Mouse (Mus musculus): ENCODE results near the gene Plekhg6. TPM values are rescaled to one million over a fixed set of nuclear protein-coding genes. Genes with fewer than 3 reads are reported as not detected.
A peak's percentile ranks its signal among the peaks of the same experiment; 100 is the strongest.

Gene Plekhg6
- polyA plus RNA-seq, 1 experiment from 2014 or later: 0.49 TPM

DNA sequence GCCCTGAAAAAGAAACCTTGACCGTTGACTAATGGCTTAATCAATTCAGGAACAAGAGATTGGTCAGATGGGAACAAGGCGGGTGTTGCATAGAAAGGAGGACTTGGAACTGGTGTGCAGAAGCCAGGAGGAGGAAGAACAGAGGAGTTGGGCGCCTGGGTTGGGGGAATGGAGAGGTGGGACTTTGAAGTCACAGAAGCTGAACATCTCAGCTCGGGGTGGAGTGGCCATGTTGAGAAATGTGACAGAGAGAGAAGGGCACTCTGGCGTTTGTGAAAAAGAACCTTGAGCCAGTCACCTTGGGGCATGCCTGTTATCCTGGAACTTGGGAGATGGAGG, 28.6 kb downstream of the Plekhg6 start:
- WGBS: 52% methylated on average over 5 of the region's 5 CpGs
- Histone ChIP-seq H3K9me3 (ENCODE audit: control insufficient read depth, low read length) (no peaks in the 10 kb centered on the region), H3K27ac (ENCODE audit: low read length) (peak overlapping the region; percentile 45; the same call in 1 of the 2 replicates)

DNA sequence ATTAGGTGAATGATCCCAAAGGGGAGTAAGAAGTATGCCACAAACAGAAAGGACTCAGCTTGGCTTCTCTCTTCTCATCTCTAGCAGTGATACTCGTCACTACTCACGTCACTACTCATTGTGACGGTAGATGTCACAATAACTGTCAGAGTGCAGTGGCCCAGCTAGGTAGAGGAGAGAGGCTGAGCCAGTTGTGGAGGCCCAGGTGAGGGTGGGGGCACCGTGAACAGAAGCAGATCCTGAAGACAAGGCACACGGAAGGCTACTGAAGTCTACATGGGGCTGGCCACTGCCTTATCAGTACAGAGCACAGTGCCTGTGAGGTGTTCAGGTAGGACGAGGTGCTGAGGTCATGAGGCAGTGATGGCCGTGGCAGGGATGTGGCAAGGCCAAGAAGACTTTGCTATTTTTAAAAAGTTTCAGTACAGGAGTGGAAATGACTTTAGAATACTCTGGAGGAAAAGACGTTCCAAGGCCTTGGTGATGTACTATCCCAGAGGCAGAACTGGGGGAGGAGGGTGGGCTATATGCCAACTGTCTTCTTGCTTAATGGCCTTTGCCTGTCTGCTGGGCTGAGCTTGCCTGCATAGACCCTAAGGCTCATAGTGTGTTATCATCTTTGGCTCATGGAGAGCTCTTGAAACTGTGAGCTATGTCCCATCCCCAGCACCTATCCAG, 29.1 kb downstream of the Plekhg6 start:
- ATAC-seq (ENCODE audit: low read depth): no peak
- peak overlapping the region; percentile 79 for H3K4me3 ChIP-seq (ENCODE audit: low read length)

More for the DNA sequence above, 28.6 kb downstream of the Plekhg6 start:
- H3K36me3 ChIP-seq (ENCODE audit: control insufficient read depth, insufficient read depth, low read length): peaks cover under 1% of the 10 kb centered on the region
- H3K4me3 ChIP-seq (ENCODE audit: low read length): no peak overlapping the region
- ATAC-seq (ENCODE audit: low read depth): no peak
- H3K4me1 ChIP-seq (replicated peaks; ENCODE audit: control insufficient read depth, insufficient read depth, low read length): peaks cover 67% of the 10 kb centered on the region
- H3K27me3 ChIP-seq (ENCODE audit: control insufficient read depth, insufficient read depth, low read depth, low read length): no peaks in the 10 kb centered on the region
- H3K9ac ChIP-seq (ENCODE audit: low read length): peak overlapping the region; percentile 4
- H3K4me2 ChIP-seq (ENCODE audit: low read depth, low read length): peak overlapping the region; percentile 85

GRCm38 (mm10) chr6:125350995-125351324, 29.6 kb downstream of the Plekhg6 start:
- ATAC-seq (ENCODE audit: low read depth): no peak

More for the DNA sequence above, 29.1 kb downstream of the Plekhg6 start:
- H3K27me3 ChIP-seq (ENCODE audit: control insufficient read depth, insufficient read depth, low read depth, low read length): no peaks in the 10 kb centered on the region
- peak overlapping the region; percentile 4 for H3K9ac ChIP-seq (ENCODE audit: low read length)
- H3K4me2 ChIP-seq (ENCODE audit: low read depth, low read length): peak overlapping the region; percentile 85
- 40% methylated on average over 8 of the region's 8 CpGs for WGBS
- no peaks in the 10 kb centered on the region for H3K36me3 ChIP-seq (ENCODE audit: control insufficient read depth, insufficient read depth, low read length)
- H3K27ac ChIP-seq (ENCODE audit: low read length): no peak overlapping the region
- no peaks in the 10 kb centered on the region for H3K9me3 ChIP-seq (ENCODE audit: control insufficient read depth, low read length)
- peaks cover 67% of the 10 kb centered on the region for H3K4me1 ChIP-seq (replicated peaks; ENCODE audit: control insufficient read depth, insufficient read depth, low read length)

DNA sequence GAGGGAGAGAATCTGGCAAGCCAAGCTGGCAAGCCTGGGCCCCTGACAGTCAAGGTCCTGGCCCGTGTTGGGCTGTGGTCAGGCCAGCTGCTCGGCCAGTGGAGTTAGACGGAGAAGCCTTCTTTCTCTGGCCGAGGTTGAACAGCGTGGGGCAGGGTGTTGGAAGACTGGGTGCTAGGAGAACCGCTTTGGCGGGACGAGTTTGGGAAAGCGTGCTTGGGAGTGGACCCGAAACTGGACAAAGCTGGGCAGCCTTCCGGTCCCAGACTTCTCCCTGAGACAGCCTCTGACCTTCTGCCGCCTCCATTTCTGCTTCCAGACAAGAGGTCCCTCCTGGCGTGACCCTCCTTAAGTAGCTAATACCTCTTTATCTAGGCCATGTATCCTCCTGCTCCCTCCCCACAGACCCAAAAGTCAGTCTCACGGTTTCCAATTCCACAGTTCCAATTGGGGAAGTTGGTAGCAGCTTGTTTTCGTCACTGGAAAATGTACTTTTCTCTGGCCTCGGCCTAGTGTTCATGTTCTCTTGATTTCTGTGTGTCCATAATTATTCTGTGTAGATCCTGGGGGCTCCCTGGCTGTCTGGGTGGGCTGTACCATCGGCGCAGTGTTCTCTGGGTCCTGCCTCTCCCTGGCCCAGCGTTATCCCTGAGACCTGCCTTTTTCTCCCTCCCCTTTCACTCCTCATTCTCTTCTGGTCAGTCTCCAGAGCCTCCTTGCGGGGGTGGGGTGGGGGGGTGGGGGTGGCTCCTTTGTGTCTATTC, 30.2 kb downstream of the Plekhg6 start:
- Histone ChIP-seq H3K9ac (ENCODE audit: low read length) (peak overlapping the region; percentile 80), H3K4me1 (replicated peaks; ENCODE audit: control insufficient read depth, insufficient read depth, low read length) (peaks cover 59% of the 10 kb centered on the region), H3K4me3 (ENCODE audit: low read length) (peak overlapping the region; percentile 79), H3K27ac (ENCODE audit: low read length) (peak overlapping the region; percentile 96), H3K27me3 (ENCODE audit: control insufficient read depth, insufficient read depth, low read depth, low read length) (no peaks in the 10 kb centered on the region), H3K4me2 (ENCODE audit: low read depth, low read length) (peak overlapping the region; percentile 85), H3K36me3 (ENCODE audit: control insufficient read depth, insufficient read depth, low read length) (no peaks in the 10 kb centered on the region), H3K9me3 (ENCODE audit: control insufficient read depth, low read length) (no peaks in the 10 kb centered on the region)
- ATAC-seq (ENCODE audit: low read depth): peak; percentile 26; the same call in 1 of the 2 replicates
- 2% methylated on average over 20 of the region's 20 CpGs for WGBS

More at GRCm38 (mm10) chr6:125350995-125351324, 29.6 kb downstream of the Plekhg6 start:
- 66% methylated on average over 2 of the region's 2 CpGs for WGBS
- Histone ChIP-seq H3K4me3 (ENCODE audit: low read length) (peak overlapping the region; percentile 79), H3K27me3 (ENCODE audit: control insufficient read depth, insufficient read depth, low read depth, low read length) (no peaks in the 10 kb centered on the region), H3K9me3 (ENCODE audit: control insufficient read depth, low read length) (no peaks in the 10 kb centered on the region), H3K27ac (ENCODE audit: low read length) (no peak overlapping the region; the same call in 1 of the 2 replicates), H3K4me1 (replicated peaks; ENCODE audit: control insufficient read depth, insufficient read depth, low read length) (peaks cover 62% of the 10 kb centered on the region), H3K4me2 (ENCODE audit: low read depth, low read length) (peak overlapping the region; percentile 85), H3K36me3 (ENCODE audit: control insufficient read depth, insufficient read depth, low read length) (no peaks in the 10 kb centered on the region), H3K9ac (ENCODE audit: low read length) (peak overlapping the region; percentile 80)

DNA sequence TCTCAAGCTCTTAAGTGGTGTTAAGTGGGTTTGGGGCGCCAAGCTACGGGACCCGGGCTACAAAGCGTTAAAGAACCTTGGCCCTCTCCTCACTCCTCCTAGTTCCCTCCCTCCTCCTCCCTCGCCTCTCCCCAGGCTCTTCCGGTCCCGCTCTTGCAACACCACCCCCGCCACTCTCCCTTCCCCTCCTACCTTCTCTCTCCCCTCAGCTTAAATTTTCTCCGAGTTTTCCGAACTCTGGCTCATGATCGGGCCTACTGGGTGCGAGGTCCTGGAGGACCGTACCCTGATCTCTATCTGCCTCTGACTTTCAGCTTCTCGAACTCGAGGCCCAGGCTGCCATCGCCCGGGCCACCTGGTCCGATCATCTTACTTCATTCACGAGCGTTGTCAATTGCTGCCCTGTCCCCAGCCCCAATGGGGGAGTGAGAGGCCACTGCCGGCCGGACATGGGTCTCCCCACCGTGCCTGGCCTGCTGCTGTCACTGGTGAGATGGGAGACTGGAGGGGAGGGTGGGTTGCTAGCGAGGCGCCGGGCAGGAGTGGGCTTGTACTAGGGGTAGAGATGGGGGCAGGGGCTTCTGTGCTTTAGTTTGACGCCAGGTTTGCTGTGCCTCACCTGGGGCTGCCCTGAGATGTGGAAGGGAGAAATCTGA, 30.9 kb downstream of the Plekhg6 start:
- H3K4me2 ChIP-seq (ENCODE audit: low read depth, low read length): peak overlapping the region; percentile 85
- peak overlapping the region; percentile 80 for H3K9ac ChIP-seq (ENCODE audit: low read length)
- WGBS: 0% methylated on average over 27 of the region's 27 CpGs
- no peaks in the 10 kb centered on the region for H3K36me3 ChIP-seq (ENCODE audit: control insufficient read depth, insufficient read depth, low read length)
- H3K27ac ChIP-seq (ENCODE audit: low read length): peak overlapping the region; percentile 96
- ATAC-seq (ENCODE audit: low read depth): peak; percentile 92
- H3K4me3 ChIP-seq (ENCODE audit: low read length): peak overlapping the region; percentile 79
- peaks cover 57% of the 10 kb centered on the region for H3K4me1 ChIP-seq (replicated peaks; ENCODE audit: control insufficient read depth, insufficient read depth, low read length)
- H3K9me3 ChIP-seq (ENCODE audit: control insufficient read depth, low read length): no peaks in the 10 kb centered on the region
- H3K27me3 ChIP-seq (ENCODE audit: control insufficient read depth, insufficient read depth, low read depth, low read length): no peaks in the 10 kb centered on the region

DNA sequence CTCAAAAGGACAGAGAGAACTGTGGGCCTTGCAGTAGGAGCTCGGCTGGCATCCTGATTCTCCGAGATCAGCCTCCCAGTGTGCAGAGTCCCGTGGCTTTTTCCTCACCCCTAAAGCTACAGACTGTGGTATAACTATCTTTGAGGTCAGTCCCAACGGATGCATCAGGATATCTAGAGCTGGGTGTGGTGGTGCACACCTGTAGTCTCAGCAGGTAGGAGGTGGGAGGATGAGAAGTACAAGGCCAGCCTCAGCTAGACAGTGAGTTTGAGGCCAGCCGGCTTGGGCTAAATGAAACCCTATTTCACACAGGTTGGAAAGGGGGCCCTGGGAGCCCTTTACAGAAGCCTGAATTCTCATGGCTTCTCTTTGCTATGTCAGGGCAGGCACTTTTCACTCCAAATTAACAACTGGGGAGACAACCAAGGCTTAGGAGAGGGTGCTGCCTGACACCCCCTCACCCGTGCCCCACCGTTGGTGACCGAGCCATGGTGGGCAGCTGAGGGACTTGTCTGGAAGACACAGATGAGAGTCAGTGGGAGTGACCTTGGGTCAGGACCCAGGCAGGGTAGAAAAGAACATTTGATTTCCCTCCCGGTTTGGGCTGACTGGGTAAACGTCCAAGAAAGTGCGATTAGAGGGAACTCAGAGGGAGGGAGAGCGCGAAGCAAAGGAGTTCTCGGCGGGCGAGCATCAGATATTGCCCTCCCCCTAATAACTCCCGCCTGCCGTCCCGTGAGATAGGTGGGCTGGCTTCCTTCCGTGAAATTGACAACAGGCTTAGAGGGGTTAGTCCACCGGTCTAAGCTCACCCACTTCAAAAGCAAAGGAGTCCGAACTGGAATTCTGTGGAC, 31.6 kb downstream of the Plekhg6 start, which contains the start of gene Tnfrsf1a:
Tnfrsf1a (plus strand) TSS at position 642 of the 854 bp plus-strand sequence.
- Histone ChIP-seq H3K9ac (ENCODE audit: low read length) (peak within 1 kb of the TSS; percentile 80), H3K27ac (ENCODE audit: low read length) (peak within 1 kb of the TSS; percentile 96), H3K4me2 (ENCODE audit: low read depth, low read length) (peak within 1 kb of the TSS; percentile 85), H3K9me3 (ENCODE audit: control insufficient read depth, low read length) (no peaks in the 10 kb centered on the region), H3K27me3 (ENCODE audit: control insufficient read depth, insufficient read depth, low read depth, low read length) (no peaks in the 10 kb centered on the region), H3K4me1 (replicated peaks; ENCODE audit: control insufficient read depth, insufficient read depth, low read length) (peaks cover 54% of the 10 kb centered on the region), H3K4me3 (ENCODE audit: low read length) (peak within 1 kb of the TSS; percentile 79), H3K36me3 (ENCODE audit: control insufficient read depth, insufficient read depth, low read length) (no peaks in the 10 kb centered on the region)
- peak; percentile 55 for ATAC-seq (ENCODE audit: low read depth)
- 8% methylated on average over 22 of the region's 22 CpGs for WGBS

GRCm38 (mm10) chr6:125346029-125346428, 34.6 kb downstream of the Plekhg6 start:
- Histone ChIP-seq H3K27ac (ENCODE audit: low read length) (no peak overlapping the region), H3K4me3 (ENCODE audit: low read length) (no peak overlapping the region), H3K4me2 (ENCODE audit: low read depth, low read length) (no peak overlapping the region), H3K9me3 (ENCODE audit: control insufficient read depth, low read length) (no peaks in the 10 kb centered on the region), H3K27me3 (ENCODE audit: control insufficient read depth, insufficient read depth, low read depth, low read length) (no peaks in the 10 kb centered on the region), H3K9ac (ENCODE audit: low read length) (no peak overlapping the region), H3K36me3 (ENCODE audit: control insufficient read depth, insufficient read depth, low read length) (no peaks in the 10 kb centered on the region), H3K4me1 (replicated peaks; ENCODE audit: control insufficient read depth, insufficient read depth, low read length) (peaks cover 37% of the 10 kb centered on the region)
- 65% methylated on average over 2 of the region's 2 CpGs for WGBS
- no peak for ATAC-seq (ENCODE audit: low read depth)

- no peak overlapping the region for H3K9ac ChIP-seq (ENCODE audit: low read length)
- H3K4me3 ChIP-seq (ENCODE audit: low read length): no peak overlapping the region
- H3K4me1 ChIP-seq (replicated peaks; ENCODE audit: control insufficient read depth, insufficient read depth, low read length): peaks cover 34% of the 10 kb centered on the region
- H3K27me3 ChIP-seq (ENCODE audit: control insufficient read depth, insufficient read depth, low read depth, low read length): no peaks in the 10 kb centered on the region
- no peak overlapping the region for H3K4me2 ChIP-seq (ENCODE audit: low read depth, low read length)
- no peak overlapping the region for H3K27ac ChIP-seq (ENCODE audit: low read length)
- H3K9me3 ChIP-seq (ENCODE audit: control insufficient read depth, low read length): no peaks in the 10 kb centered on the region
- no peak for ATAC-seq (ENCODE audit: low read depth)
- no peaks in the 10 kb centered on the region for H3K36me3 ChIP-seq (ENCODE audit: control insufficient read depth, insufficient read depth, low read length)
- 63% methylated on average over 1 of the region's 1 CpGs for WGBS
Observed at GRCm38 (mm10) chr6:125345625-125346024, 35.0 kb downstream of the Plekhg6 start.

Data from lung, embryonic 16.5 days (tissue).